Mouse (Mus musculus) kidney, adult 11 months (tissue): ENCODE data around the gene Tmem151b.
A peak's percentile ranks its signal among the peaks of the same experiment; 100 is the strongest.

Experiments
- DNase-seq: peaks from one replicate; pipeline ENCODE4 v3.0.0; 2022

Tmem151b gene

GRCm38 (mm10) chr17:45549617-45550181, at the start of gene Tmem151b:
Gene Tmem151b, minus strand, starts transcription at chr17:45549677.
- DNase-seq = no peak

- no peak for DNase-seq
These were observed 49.4 kb upstream of the Tmem151b start for GRCm38 (mm10) chr17:45598891-45599290.

GRCm38 (mm10) chr17:45598376-45598775, 48.9 kb upstream of the Tmem151b start:
- DNase-seq = no peak

GRCm38 (mm10) chr17:45597787-45598186, 48.3 kb upstream of the Tmem151b start:
- DNase-seq = no peak

- DNase-seq = peak; percentile 83
These were observed 47.3 kb upstream of the Tmem151b start for GRCm38 (mm10) chr17:45596631-45597396.

GRCm38 (mm10) chr17:45595736-45596390, 46.4 kb upstream of the Tmem151b start:
- DNase-seq = no peak

GRCm38 (mm10) chr17:45594881-45595735, 45.6 kb upstream of the Tmem151b start:
- DNase-seq = peak; percentile 64

GRCm38 (mm10) chr17:45594195-45594594, 44.7 kb upstream of the Tmem151b start:
- DNase-seq = no peak

GRCm38 (mm10) chr17:45593479-45593878, 44.0 kb upstream of the Tmem151b start:
- DNase-seq = no peak

GRCm38 (mm10) chr17:45592606-45593431, 43.3 kb upstream of the Tmem151b start:
- DNase-seq = peak; percentile 59

- peak; percentile 61 for DNase-seq
These were observed 42.5 kb upstream of the Tmem151b start for GRCm38 (mm10) chr17:45591701-45592605.

GRCm38 (mm10) chr17:45590410-45590809, 40.9 kb upstream of the Tmem151b start:
- peak; percentile 3 for DNase-seq

- DNase-seq = peak; percentile 15
These were observed 40.4 kb upstream of the Tmem151b start for GRCm38 (mm10) chr17:45589844-45590243.

GRCm38 (mm10) chr17:45589236-45589635, 39.8 kb upstream of the Tmem151b start:
- no peak for DNase-seq

GRCm38 (mm10) chr17:45588370-45588769, 38.9 kb upstream of the Tmem151b start:
- DNase-seq = no peak

- no peak for DNase-seq
These were observed 37.0 kb upstream of the Tmem151b start for GRCm38 (mm10) chr17:45586449-45586837.

GRCm38 (mm10) chr17:45585725-45586448, 36.4 kb upstream of the Tmem151b start:
- no peak for DNase-seq

GRCm38 (mm10) chr17:45584939-45585678, 35.6 kb upstream of the Tmem151b start:
- peak; percentile 77 for DNase-seq

GRCm38 (mm10) chr17:45584096-45584896, 34.8 kb upstream of the Tmem151b start:
- peak; percentile 85 for DNase-seq
